Mouse (Mus musculus) myocyte (in vitro differentiated cells): ENCODE measurements at regions not wholly inside any gene's neighbourhood (a gene's known extent, or its start where the extent isn't known, plus 50 kb on each side); places are given as distances from the start of the nearest gene placed in this dataset.

Source experiments
- E2F4 ChIP-seq: IDR thresholded peaks from one replicate; pipeline ENCODE4 v1.6.1; 2011; ENCODE audit warnings: mild to moderate bottlenecking, control low read depth, moderate library complexity; ENCODE audit not compliant: insufficient read depth
- MAX ChIP-seq: IDR thresholded peaks from one replicate; pipeline ENCODE4 v1.6.1; 2011; ENCODE audit warnings: low read depth, mild to moderate bottlenecking, control low read depth
- SRF ChIP-seq: IDR thresholded peaks from one replicate; pipeline ENCODE4 v1.6.1; 2011; ENCODE audit warnings: low read depth; ENCODE audit not compliant: control insufficient read depth, insufficient read length
- TCF12 ChIP-seq: IDR thresholded peaks from one replicate; pipeline ENCODE4 v1.6.1; 2011; ENCODE audit warnings: mild to moderate bottlenecking, control low read depth; ENCODE audit not compliant: poor library complexity, insufficient read depth, severe bottlenecking

- TF ChIP-seq MAX (no peak), E2F4 (no peak), TCF12 (no peak), SRF (no peak)
Observed at GRCm38 (mm10) chr12:77760976-77761375, 433.1 kb upstream of the Gm6657 start.
